Mouse (Mus musculus): ENCODE measurements around the gene Hist1h2ae. TPM values are rescaled to one million over a fixed set of nuclear protein-coding genes. Genes with fewer than 3 reads are reported as not detected.
"Not testable (repeated sequence)": the region's sequence is repeated elsewhere in the genome, so short reads cannot be mapped to it uniquely, and the experiment has no call there.

Gene Hist1h2ae
- polyA plus RNA-seq, 1 experiment from 2014 or later = 102 TPM

DNA sequence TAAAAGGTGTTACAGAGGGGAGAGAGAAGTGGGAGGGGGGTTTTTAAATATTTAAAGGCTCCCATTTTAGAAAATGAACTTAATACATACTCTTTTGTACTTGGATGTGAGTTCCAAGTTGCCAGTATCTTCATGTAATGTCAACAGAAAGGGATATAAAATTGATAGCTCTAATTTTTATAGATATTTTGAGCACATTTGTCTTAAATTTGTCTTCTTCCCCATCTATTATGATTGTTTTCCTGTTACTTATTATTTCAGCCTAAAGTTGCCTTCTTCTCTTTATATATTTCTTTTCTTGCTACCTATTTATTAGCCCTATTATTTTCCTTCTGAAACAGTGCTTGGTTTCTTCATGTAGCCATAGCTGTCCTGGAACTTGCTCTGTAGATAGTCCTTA, 18.1 kb downstream of the Hist1h2ae start, which contains the start of gene Hist1h1d:
Hist1h1d (plus strand) TSS at position 301 of the 400 bp plus-strand sequence.
- Histone ChIP-seq H3K27ac (peak within 1 kb of the TSS; percentile 98), H3K9me3 (no peaks in the 10 kb centered on the region)

DNA sequence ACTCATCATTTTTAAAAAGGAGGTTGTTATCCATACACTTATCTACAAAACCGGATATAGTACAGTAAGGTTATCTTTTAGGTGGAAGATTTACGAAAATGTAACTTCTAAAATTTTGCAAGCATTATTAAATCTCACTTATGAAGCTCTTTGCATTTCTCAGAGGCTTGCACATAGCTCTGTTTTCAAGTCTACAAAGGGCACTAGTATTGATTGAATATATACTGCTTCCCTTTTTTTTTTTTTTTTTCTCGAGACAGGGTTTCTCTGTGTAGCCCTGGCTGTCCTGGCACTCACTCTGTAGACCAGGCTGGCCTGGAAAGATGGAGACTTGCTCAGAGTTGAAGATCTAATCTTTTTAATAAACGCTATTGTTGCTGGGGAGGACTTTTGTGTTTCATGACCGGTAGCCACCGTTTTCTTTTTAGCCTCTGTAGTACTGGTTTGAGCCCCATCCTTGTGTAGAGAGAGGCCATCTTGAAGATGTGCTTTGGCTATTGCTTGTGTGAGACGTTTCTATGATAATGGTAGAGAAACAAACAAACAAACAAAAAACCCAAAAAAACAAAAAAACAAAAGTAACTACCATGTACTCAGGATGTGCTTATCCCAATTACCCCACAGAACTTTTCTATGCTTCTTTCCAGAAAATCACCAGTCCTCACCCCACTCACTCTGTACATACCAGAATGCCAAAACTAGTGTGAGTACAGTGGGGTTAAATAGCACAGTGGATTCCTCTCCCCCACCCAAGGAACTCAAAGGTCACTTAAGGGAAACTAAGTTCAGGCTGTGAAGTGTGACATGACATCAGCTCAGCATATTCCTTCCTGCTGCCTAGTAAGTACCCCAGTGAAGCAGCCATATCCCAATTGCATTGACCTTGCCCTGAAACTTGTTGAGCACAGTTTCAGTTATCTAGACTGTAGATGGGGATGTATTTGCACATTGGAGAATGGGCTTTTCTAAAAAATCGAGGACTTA, 18.8 kb downstream of the Hist1h2ae start:
- Histone ChIP-seq H3K9me3 (no peaks in the 10 kb centered on the region), H3K4me3 (peak overlapping the region; percentile 54), H3K27ac (peak overlapping the region; percentile 98), H3K36me3 (replicated peaks) (no peaks in the 10 kb centered on the region), H3K4me1 (peaks cover 49% of the 10 kb centered on the region), H3K27me3 (ENCODE audit: poor library complexity, severe bottlenecking) (no peaks in the 10 kb centered on the region)
- WGBS = 61% methylated on average over 8 of the region's 8 CpGs
- no peak for DNase-seq (ENCODE audit: extremely low spot score, low spot score)

More for the DNA sequence above, 18.1 kb downstream of the Hist1h2ae start, which contains the start of gene Hist1h1d:
- H3K4me3 ChIP-seq = peak within 1 kb of the TSS; percentile 70; the same call in 1 of the 2 replicates
- H3K27me3 ChIP-seq (ENCODE audit: poor library complexity, severe bottlenecking) = no peaks in the 10 kb centered on the region
- no peaks in the 10 kb centered on the region for H3K36me3 ChIP-seq (replicated peaks)
- peaks cover 50% of the 10 kb centered on the region for H3K4me1 ChIP-seq
- DNase-seq (ENCODE audit: extremely low spot score, low spot score) = no peak

DNA sequence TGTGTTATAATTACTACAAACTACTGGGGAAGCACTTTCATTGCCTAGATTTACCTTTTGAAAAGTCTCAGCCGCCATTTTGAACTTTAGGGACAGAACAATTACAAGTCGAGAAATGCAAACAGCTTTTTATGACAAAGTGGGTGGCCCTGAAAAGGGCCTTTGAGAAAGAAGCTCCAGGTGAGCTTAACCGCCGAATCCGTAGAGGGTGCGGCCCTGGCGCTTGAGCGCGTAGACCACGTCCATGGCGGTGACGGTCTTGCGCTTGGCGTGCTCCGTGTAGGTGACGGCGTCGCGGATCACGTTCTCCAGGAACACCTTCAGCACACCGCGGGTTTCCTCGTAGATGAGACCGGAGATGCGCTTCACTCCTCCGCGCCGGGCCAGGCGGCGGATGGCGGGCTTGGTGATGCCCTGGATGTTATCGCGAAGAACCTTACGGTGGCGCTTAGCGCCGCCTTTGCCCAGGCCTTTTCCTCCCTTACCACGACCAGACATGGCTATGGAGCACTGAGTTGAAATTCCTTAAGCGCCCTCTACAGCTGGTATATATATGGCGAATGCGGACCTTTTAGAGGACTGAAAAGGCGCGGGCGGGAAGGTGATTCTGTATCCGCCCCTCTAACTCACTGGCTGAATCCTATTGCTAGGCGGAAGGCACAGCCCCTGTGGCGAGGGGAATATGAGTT, 19.7 kb downstream of the Hist1h2ae start, which contains the start of gene Hist1h4f:
Hist1h4f (minus strand) TSS at position 503 of the 689 bp plus-strand sequence.
- Histone ChIP-seq H3K4me1 (peaks cover 45% of the 10 kb centered on the region), H3K4me3 (peak within 1 kb of the TSS; percentile 54), H3K27ac (peak within 1 kb of the TSS; percentile 98)
- H3K9me3 ChIP-seq; H3K27me3 ChIP-seq (ENCODE audit: poor library complexity, severe bottlenecking); H3K36me3 ChIP-seq (replicated peaks): not testable (repeated sequence)
- under 1% methylated on average over 47 of the region's 47 CpGs for WGBS
- DNase-seq (ENCODE audit: extremely low spot score, low spot score) = peak; percentile 93

DNA sequence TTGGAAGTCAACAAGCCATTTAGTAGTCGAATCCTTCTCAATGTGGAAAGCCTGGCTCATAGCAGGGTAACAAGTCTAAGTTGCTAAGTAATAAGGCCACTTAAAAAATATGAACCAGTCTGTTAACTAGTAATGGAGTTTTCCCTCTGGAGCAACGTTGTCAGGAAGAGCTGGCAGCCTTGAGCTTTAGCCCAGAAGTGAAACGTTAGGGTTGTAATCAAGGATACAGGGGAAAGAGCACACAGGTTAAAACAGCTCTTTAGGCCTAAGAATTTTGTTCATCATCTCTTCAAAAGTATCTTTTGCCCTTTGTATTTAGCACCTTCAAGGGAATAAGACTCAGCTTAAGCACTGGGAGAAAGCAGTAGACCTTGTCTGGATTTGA, 20.3 kb downstream of the Hist1h2ae start:
- H3K4me3 ChIP-seq = peak overlapping the region; percentile 54
- H3K36me3 ChIP-seq (replicated peaks) = no peaks in the 10 kb centered on the region
- H3K27ac ChIP-seq = peak overlapping the region; percentile 98
- no peaks in the 10 kb centered on the region for H3K27me3 ChIP-seq (ENCODE audit: poor library complexity, severe bottlenecking)
- H3K9me3 ChIP-seq = no peaks in the 10 kb centered on the region
- peaks cover 48% of the 10 kb centered on the region for H3K4me1 ChIP-seq
- DNase-seq (ENCODE audit: extremely low spot score, low spot score) = peak; percentile 45
- 10% methylated on average over 3 of the region's 3 CpGs for WGBS

DNA sequence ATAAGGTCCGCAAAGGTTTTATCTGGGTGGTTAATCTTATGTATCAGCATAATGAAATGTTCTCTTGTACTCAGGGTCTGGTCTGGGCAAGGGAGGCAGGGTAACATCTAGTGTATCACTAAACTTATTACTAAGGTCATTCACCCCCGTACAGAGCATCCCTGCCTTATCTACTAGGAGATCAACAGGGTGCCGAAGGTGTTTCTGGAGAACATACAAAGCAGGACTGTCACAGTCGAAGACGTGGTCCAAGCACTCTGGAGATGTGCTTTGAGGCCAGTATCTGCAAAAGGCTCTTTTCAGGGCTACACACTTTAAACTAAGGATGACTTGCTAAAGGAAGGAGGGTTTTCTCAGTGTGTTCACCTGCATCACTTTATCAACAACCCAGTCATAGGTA, 24.3 kb downstream of the Hist1h2ae start:
- Histone ChIP-seq H3K4me3 (peak overlapping the region; percentile 31; the same call in 1 of the 2 replicates), H3K9me3 (no peaks in the 10 kb centered on the region), H3K36me3 (replicated peaks) (no peaks in the 10 kb centered on the region), H3K4me1 (peaks cover 36% of the 10 kb centered on the region), H3K27ac (peak overlapping the region; percentile 76), H3K27me3 (ENCODE audit: poor library complexity, severe bottlenecking) (no peaks in the 10 kb centered on the region)
- WGBS = 78% methylated on average over 5 of the region's 5 CpGs
- DNase-seq (ENCODE audit: extremely low spot score, low spot score) = no peak

DNA sequence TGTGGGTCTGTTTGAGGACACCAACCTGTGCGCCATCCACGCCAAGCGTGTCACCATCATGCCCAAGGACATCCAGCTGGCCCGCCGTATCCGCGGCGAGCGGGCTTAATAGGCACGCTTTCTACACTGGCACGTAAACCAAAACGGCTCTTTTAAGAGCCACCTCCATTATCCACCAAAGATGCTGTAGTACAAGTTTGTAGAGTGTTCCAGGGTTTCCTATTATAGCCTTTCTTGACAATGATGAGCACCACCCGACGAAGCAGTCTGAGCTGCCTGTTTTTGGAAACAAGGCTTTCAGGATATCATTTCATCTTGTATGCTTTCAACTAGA, 26.3 kb downstream of the Hist1h2ae start:
- not testable (repeated sequence) for H3K9me3 ChIP-seq; H3K27me3 ChIP-seq (ENCODE audit: poor library complexity, severe bottlenecking); H3K36me3 ChIP-seq (replicated peaks)
- peak overlapping the region; percentile 95 for H3K27ac ChIP-seq
- peaks cover 26% of the 10 kb centered on the region for H3K4me1 ChIP-seq
- 0% methylated on average over 14 of the region's 14 CpGs for WGBS
- DNase-seq (ENCODE audit: extremely low spot score, low spot score) = peak; percentile 14
- H3K4me3 ChIP-seq = peak overlapping the region; percentile 57

DNA sequence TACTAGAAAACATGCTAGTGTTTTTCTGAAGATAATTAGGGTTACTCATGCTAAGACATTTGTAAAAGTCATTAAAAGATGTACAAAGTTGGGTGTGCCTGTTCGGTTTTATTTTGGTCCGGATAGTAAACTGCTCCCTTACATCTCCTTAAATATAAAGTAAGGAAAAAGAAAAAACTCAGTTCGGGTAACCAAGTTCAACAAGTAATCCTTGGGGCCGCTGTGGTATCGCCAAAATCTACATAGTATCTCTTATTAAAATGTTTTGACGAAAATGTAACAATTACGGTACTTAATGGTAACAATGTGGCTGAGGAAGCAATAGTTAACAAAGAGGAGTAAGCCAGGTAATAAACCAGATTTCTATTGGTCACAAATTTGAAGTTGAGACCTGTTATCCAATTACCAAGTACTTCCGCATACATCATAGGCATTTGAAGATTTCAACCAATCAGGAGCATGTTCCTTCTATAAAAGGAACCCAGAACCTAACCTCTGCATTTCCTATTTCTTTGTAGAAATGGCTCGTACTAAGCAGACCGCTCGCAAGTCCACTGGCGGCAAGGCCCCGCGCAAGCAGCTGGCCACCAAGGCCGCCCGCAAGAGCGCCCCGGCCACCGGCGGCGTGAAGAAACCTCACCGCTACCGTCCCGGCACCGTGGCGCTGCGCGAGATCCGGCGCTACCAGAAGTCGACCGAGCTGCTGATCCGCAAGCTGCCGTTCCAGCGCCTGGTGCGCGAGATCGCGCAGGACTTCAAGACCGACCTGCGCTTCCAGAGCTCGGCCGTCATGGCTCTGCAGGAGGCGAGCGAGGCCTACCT, 26.8 kb downstream of the Hist1h2ae start, which contains the start of gene Hist1h3f:
Hist1h3f (plus strand) TSS at position 88 of the 822 bp plus-strand sequence.
- no peaks in the 10 kb centered on the region for H3K36me3 ChIP-seq (replicated peaks)
- peak; percentile 58 for DNase-seq (ENCODE audit: extremely low spot score, low spot score)
- H3K27me3 ChIP-seq (ENCODE audit: poor library complexity, severe bottlenecking) = no peaks in the 10 kb centered on the region
- H3K4me1 ChIP-seq = peaks cover 26% of the 10 kb centered on the region
- WGBS = 1% methylated on average over 28 of the region's 45 CpGs
- H3K27ac ChIP-seq = peak within 1 kb of the TSS; percentile 95
- H3K4me3 ChIP-seq = peak within 1 kb of the TSS; percentile 57
- no peaks in the 10 kb centered on the region for H3K9me3 ChIP-seq

DNA sequence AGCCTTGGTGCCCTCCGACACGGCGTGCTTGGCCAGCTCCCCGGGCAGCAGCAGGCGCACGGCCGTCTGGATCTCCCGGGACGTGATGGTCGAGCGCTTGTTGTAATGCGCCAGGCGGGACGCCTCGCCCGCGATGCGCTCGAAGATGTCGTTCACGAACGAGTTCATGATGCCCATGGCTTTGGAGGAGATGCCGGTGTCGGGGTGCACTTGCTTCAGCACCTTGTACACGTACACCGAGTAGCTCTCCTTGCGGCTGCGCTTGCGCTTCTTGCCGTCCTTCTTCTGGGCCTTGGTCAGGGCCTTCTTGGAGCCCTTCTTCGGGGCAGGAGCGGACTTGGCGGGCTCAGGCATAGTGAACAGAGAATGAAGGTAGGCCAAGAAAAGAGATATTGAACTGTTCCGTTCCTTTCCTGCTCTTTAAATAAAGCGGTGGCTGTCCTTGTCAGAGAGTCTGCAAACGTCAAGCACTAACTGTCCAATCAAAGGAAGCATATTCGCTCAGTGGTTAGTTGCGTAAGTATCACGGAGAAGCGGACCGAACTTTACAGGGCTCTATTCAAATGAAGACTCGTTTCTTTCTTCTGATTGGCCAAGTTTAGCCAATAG, 27.9 kb downstream of the Hist1h2ae start, which contains the start of gene Hist1h2bh:
Hist1h2bh (minus strand) TSS at position 394 of the 609 bp plus-strand sequence.
- peaks cover 25% of the 10 kb centered on the region for H3K4me1 ChIP-seq
- under 1% methylated on average over 32 of the region's 42 CpGs for WGBS
- H3K27ac ChIP-seq = peak within 1 kb of the TSS; percentile 95
- not testable (repeated sequence) for H3K9me3 ChIP-seq; H3K27me3 ChIP-seq (ENCODE audit: poor library complexity, severe bottlenecking); H3K36me3 ChIP-seq (replicated peaks)
- DNase-seq (ENCODE audit: extremely low spot score, low spot score) = peak; percentile 77
- H3K4me3 ChIP-seq = peak within 1 kb of the TSS; percentile 57

DNA sequence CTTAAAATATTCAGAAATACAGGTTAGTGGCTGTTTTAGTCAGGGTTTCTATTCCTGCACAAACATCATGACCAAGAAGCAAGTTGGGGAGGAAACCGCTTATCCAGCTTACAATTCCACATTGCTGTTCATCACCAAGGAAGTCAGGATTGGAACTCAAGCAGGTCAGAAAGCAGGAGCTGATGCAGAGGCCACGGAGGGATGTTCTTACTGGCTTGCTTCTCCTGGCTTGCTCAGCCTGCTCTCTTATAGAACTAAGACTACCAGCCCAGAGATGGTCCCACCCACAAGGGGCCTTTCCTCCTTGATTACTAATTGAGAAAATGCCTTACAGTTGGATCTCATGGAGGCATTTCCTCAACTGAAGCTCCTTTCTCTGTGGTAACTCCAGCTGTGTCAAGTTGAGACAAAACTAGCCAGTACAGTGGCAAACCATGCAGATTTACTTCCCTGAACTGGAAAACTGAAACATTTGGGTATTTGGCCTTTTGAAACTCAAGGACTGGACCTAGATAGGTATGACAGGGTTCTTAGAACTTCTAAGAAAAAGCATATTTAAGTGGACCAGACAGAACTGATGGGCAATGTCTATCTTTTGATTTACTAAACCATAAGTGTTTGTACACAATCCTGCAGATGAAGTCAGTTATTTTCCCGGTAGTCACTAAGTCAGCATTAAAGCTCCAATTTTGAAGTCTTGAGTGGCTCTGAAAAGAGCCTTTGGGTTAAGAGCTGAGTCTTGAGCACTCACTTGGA, 28.6 kb downstream of the Hist1h2ae start:
- peaks cover 32% of the 10 kb centered on the region for H3K4me1 ChIP-seq
- H3K36me3 ChIP-seq (replicated peaks); DNase-seq (ENCODE audit: extremely low spot score, low spot score); H3K9me3 ChIP-seq; H3K27me3 ChIP-seq (ENCODE audit: poor library complexity, severe bottlenecking): not testable (repeated sequence)
- 6% methylated on average over 3 of the region's 3 CpGs for WGBS
- H3K27ac ChIP-seq = peak overlapping the region; percentile 95
- H3K4me3 ChIP-seq = peak overlapping the region; percentile 57

DNA sequence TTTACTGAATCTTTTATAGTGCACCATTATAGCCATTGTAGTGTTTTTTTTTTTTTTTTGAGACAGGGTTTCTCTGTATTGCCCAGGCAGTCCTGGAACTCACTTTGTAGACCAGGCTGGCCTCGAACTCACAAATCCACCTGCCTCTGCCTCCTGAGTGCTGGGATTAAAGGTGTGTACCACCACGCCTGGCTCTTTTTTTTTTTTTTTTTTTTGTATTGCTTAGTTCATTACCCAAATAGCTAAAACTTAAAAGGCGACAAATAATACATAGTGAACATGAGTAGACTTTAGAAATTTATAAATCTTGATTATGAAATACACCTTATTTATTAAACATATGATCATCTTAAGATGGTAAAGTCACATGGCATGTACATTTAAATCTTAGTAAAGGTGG, 29.5 kb downstream of the Hist1h2ae start:
- H3K27ac ChIP-seq = 0 out of 2 replicates have a peak overlapping the region, but pooled peaks have one; percentile 95
- H3K36me3 ChIP-seq (replicated peaks) = no peaks in the 10 kb centered on the region
- no peaks in the 10 kb centered on the region for H3K27me3 ChIP-seq (ENCODE audit: poor library complexity, severe bottlenecking)
- peak overlapping the region; percentile 57; the same call in 1 of the 2 replicates for H3K4me3 ChIP-seq
- H3K4me1 ChIP-seq = peaks cover 38% of the 10 kb centered on the region
- DNase-seq (ENCODE audit: extremely low spot score, low spot score) = no peak
- H3K9me3 ChIP-seq = no peaks in the 10 kb centered on the region
- WGBS = 91% methylated on average over 3 of the region's 3 CpGs

DNA sequence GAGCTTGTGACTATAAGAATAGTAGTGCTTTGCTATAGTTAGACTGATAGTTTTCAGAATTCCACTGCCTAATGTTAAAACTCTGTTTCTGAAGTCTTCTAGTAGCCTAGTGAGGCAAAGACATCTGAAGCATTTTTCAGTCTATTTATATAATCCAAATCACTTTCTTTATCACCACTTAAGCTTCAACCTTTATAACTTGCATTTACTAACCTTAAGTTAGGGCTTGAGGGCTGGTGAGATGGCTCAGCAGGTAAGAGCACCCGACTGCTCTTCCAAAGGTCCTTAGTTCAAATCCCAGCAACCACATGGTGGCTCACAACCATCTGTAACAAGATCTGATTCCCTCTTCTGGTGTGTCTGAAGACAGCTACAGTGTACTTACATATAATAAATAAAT, 31.2 kb downstream of the Hist1h2ae start:
- H3K27me3 ChIP-seq (ENCODE audit: poor library complexity, severe bottlenecking); H3K36me3 ChIP-seq (replicated peaks); H3K27ac ChIP-seq; H3K9me3 ChIP-seq; DNase-seq (ENCODE audit: extremely low spot score, low spot score); H3K4me3 ChIP-seq: not testable (repeated sequence)
- H3K4me1 ChIP-seq = peaks cover 36% of the 10 kb centered on the region
- 64% methylated on average over 1 of the region's 1 CpGs for WGBS

Measured in forebrain, embryonic 10.5 days (tissue).